Mouse (Mus musculus) liver, embryonic 13.5 days (tissue): Measurements from ENCODE around the gene Sstr1. TPM values are rescaled to one million over a fixed set of nuclear protein-coding genes. Genes with fewer than 3 reads are reported as not detected.

Experiments used
- ATAC-seq: fragments of 200-750 bp; cut with Nextera tagmentation; 2 replicates; pipeline ENCODE4 v1.8.0; 2017; ENCODE audit warnings: low read depth, mild to moderate bottlenecking, moderate number of reproducible peaks, moderate library complexity
- DNase-seq: peaks from one replicate; pipeline ENCODE4 v3.0.0; 2022
- H3K27ac ChIP-seq: fragments of 300-500 bp; sonication (generic); 2 replicates; pipeline ENCODE4 v1.5.1; 2015; ENCODE audit warnings: moderate library complexity, mild to moderate bottlenecking, inconsistent platforms
- H3K27me3 ChIP-seq: fragments of 300-500 bp; sonication (generic); 2 replicates; pipeline ENCODE4 v1.6.1; 2015; ENCODE audit warnings: mild to moderate bottlenecking, inconsistent platforms
- H3K36me3 ChIP-seq: fragments of 300-500 bp; sonication (generic); 2 replicates; pipeline ENCODE4 v1.6.1; 2015; ENCODE audit warnings: mild to moderate bottlenecking, inconsistent platforms
- H3K4me1 ChIP-seq: fragments of 300-500 bp; sonication (generic); replicated peaks from 2 replicates; pipeline ENCODE4 v1.6.1; 2015; ENCODE audit warnings: inconsistent platforms
- H3K4me2 ChIP-seq: fragments of 300-500 bp; sonication (generic); 2 replicates; pipeline ENCODE4 v1.6.1; 2015; ENCODE audit warnings: inconsistent platforms, mild to moderate bottlenecking, moderate library complexity
- H3K4me3 ChIP-seq: fragments of 300-500 bp; sonication (generic); replicated peaks from 2 replicates; pipeline ENCODE4 v1.5.1; 2015; ENCODE audit warnings: mild to moderate bottlenecking, inconsistent platforms
- H3K9ac ChIP-seq: fragments of 300-500 bp; sonication (generic); 2 replicates; pipeline ENCODE4 v1.6.1; 2015; ENCODE audit warnings: mild to moderate bottlenecking, inconsistent platforms
- H3K9me3 ChIP-seq: fragments of 300-500 bp; sonication (generic); replicated peaks from 2 replicates; pipeline ENCODE4 v1.6.1; 2016; ENCODE audit warnings: inconsistent platforms
- WGBS: fragments of 180-500 bp; shearing (Covaris S2); methylation state at CpG from one replicate; pipeline ENCODE4 v1.1.7; 2015; ENCODE audit not compliant: insufficient replicate concordance; 5-methylcytosine and 5-hydroxymethylcytosine counted together
- polyA plus RNA-seq: library from polyadenylated mRNA; unstranded; fragments of >200 nt; fragmentation: Nextera tagmentation; extraction: Ambion mirVana; gene quantifications from 2 replicates; pipeline ENCODE4 v1.2.1, GENCODE M21; 2015

Gene Sstr1
- not detected in 2 replicates for polyA plus RNA-seq

GRCm38 (mm10) chr12:58211163-58212071, at the start of gene Sstr1:
Gene Sstr1, plus strand, starts transcription at chr12:58211772.
- Histone ChIP-seq H3K4me2 (peak within 1 kb of the TSS; percentile 46), H3K9me3 (no peaks in the 10 kb centered on the region), H3K36me3 (no peaks in the 10 kb centered on the region), H3K4me3 (peak within 1 kb of the TSS; percentile 11), H3K9ac (no peak within 1 kb of the TSS), H3K27ac (no peak within 1 kb of the TSS), H3K27me3 (peaks cover 46% of the 10 kb centered on the region), H3K4me1 (0 out of 2 replicates have a peak, but pooled peaks cover 5% of the 10 kb centered on the region)
- ATAC-seq = no peak
- no peak for DNase-seq
- WGBS = 20% methylated on average over 21 of the region's 21 CpGs

GRCm38 (mm10) chr12:58198810-58199209, 12.8 kb upstream of the Sstr1 start:
- ATAC-seq = no peak
- WGBS = 60% methylated on average over 1 of the region's 1 CpGs
- no peak overlapping the region for H3K9ac ChIP-seq

GRCm38 (mm10) chr12:58201190-58201589, 10.4 kb upstream of the Sstr1 start:
- no peaks in the 10 kb centered on the region for H3K9me3 ChIP-seq
- DNase-seq (no peak), ATAC-seq (no peak)
- H3K27ac ChIP-seq = no peak overlapping the region
- no peak overlapping the region for H3K4me2 ChIP-seq
- no peak overlapping the region for H3K4me3 ChIP-seq
- H3K4me1 ChIP-seq = no peaks in the 10 kb centered on the region
- no peaks in the 10 kb centered on the region for H3K36me3 ChIP-seq
- no peak overlapping the region for H3K9ac ChIP-seq
- no peaks in the 10 kb centered on the region for H3K27me3 ChIP-seq

More at GRCm38 (mm10) chr12:58198810-58199209, 12.8 kb upstream of the Sstr1 start:
- Histone ChIP-seq H3K27ac (no peak overlapping the region), H3K27me3 (no peaks in the 10 kb centered on the region), H3K9me3 (no peaks in the 10 kb centered on the region), H3K4me2 (no peak overlapping the region), H3K36me3 (no peaks in the 10 kb centered on the region), H3K4me1 (no peaks in the 10 kb centered on the region), H3K4me3 (no peak overlapping the region)
- no peak for DNase-seq

GRCm38 (mm10) chr12:58207956-58208355, 3.6 kb upstream of the Sstr1 start:
- peaks cover 24% of the 10 kb centered on the region for H3K27me3 ChIP-seq
- no peak for ATAC-seq
- no peak overlapping the region for H3K4me2 ChIP-seq
- H3K36me3 ChIP-seq = no peaks in the 10 kb centered on the region
- H3K9me3 ChIP-seq = no peaks in the 10 kb centered on the region
- H3K4me3 ChIP-seq = no peak overlapping the region
- no peaks in the 10 kb centered on the region for H3K4me1 ChIP-seq
- H3K27ac ChIP-seq = no peak overlapping the region
- no peak for DNase-seq
- no peak overlapping the region for H3K9ac ChIP-seq
- WGBS = 67% methylated on average over 1 of the region's 1 CpGs

GRCm38 (mm10) chr12:58212261-58212923, 820 bp downstream of the Sstr1 start:
- 2% methylated on average over 39 of the region's 39 CpGs for WGBS
- Histone ChIP-seq H3K27me3 (peaks cover 46% of the 10 kb centered on the region), H3K27ac (no peak overlapping the region), H3K4me3 (peak overlapping the region; percentile 11), H3K4me2 (peak overlapping the region; percentile 46), H3K4me1 (0 out of 2 replicates have a peak, but pooled peaks cover 5% of the 10 kb centered on the region), H3K9me3 (no peaks in the 10 kb centered on the region), H3K36me3 (no peaks in the 10 kb centered on the region), H3K9ac (no peak overlapping the region)
- ATAC-seq (no peak), DNase-seq (no peak)

GRCm38 (mm10) chr12:58212924-58213450, 1.4 kb downstream of the Sstr1 start:
- no peaks in the 10 kb centered on the region for H3K36me3 ChIP-seq
- 0 out of 2 replicates have a peak, but pooled peaks cover 5% of the 10 kb centered on the region for H3K4me1 ChIP-seq
- no peak overlapping the region for H3K27ac ChIP-seq
- no peak overlapping the region for H3K9ac ChIP-seq
- no peaks in the 10 kb centered on the region for H3K9me3 ChIP-seq
- no peak for ATAC-seq
- WGBS = 5% methylated on average over 29 of the region's 29 CpGs
- H3K4me2 ChIP-seq = peak overlapping the region; percentile 46
- DNase-seq = no peak
- peak overlapping the region; percentile 23 for H3K4me3 ChIP-seq
- H3K27me3 ChIP-seq = peaks cover 46% of the 10 kb centered on the region

GRCm38 (mm10) chr12:58213451-58214288, 2.1 kb downstream of the Sstr1 start:
- Histone ChIP-seq H3K9ac (no peak overlapping the region), H3K4me1 (0 out of 2 replicates have a peak, but pooled peaks cover 5% of the 10 kb centered on the region), H3K4me2 (peak overlapping the region; percentile 46), H3K9me3 (no peaks in the 10 kb centered on the region), H3K36me3 (no peaks in the 10 kb centered on the region), H3K4me3 (peak overlapping the region; percentile 23), H3K27ac (no peak overlapping the region), H3K27me3 (peaks cover 46% of the 10 kb centered on the region)
- DNase-seq (no peak), ATAC-seq (no peak)
- WGBS = 2% methylated on average over 40 of the region's 40 CpGs

- DNase-seq (no peak), ATAC-seq (no peak)
- Histone ChIP-seq H3K27ac (no peak overlapping the region), H3K36me3 (no peaks in the 10 kb centered on the region), H3K27me3 (peaks cover 46% of the 10 kb centered on the region), H3K4me2 (peak overlapping the region; percentile 46), H3K4me3 (peak overlapping the region; percentile 23; the same call in 1 of the 2 replicates), H3K9me3 (no peaks in the 10 kb centered on the region), H3K4me1 (0 out of 2 replicates have a peak, but pooled peaks cover 5% of the 10 kb centered on the region), H3K9ac (no peak overlapping the region)
- WGBS = 6% methylated on average over 13 of the region's 13 CpGs
Measured at GRCm38 (mm10) chr12:58214289-58215136, 2.9 kb downstream of the Sstr1 start.

GRCm38 (mm10) chr12:58216218-58216617, 4.6 kb downstream of the Sstr1 start:
- WGBS = 30% methylated on average over 2 of the region's 2 CpGs

GRCm38 (mm10) chr12:58219078-58219477, 7.5 kb downstream of the Sstr1 start:
- no peak overlapping the region for H3K9ac ChIP-seq

More at GRCm38 (mm10) chr12:58216218-58216617, 4.6 kb downstream of the Sstr1 start:
- Histone ChIP-seq H3K36me3 (no peaks in the 10 kb centered on the region), H3K27ac (no peak overlapping the region), H3K4me3 (no peak overlapping the region), H3K4me1 (0 out of 2 replicates have a peak, but pooled peaks cover 5% of the 10 kb centered on the region), H3K9me3 (no peaks in the 10 kb centered on the region), H3K4me2 (no peak overlapping the region), H3K9ac (no peak overlapping the region), H3K27me3 (peaks cover 39% of the 10 kb centered on the region)
- DNase-seq = no peak
- no peak for ATAC-seq

More at GRCm38 (mm10) chr12:58219078-58219477, 7.5 kb downstream of the Sstr1 start:
- Histone ChIP-seq H3K27ac (no peak overlapping the region), H3K9me3 (no peaks in the 10 kb centered on the region), H3K4me1 (no peaks in the 10 kb centered on the region), H3K27me3 (peaks cover 10% of the 10 kb centered on the region), H3K4me3 (no peak overlapping the region), H3K36me3 (no peaks in the 10 kb centered on the region), H3K4me2 (no peak overlapping the region)
- DNase-seq (no peak), ATAC-seq (no peak)
- 72% methylated on average over 3 of the region's 3 CpGs for WGBS
